Mouse (Mus musculus) megakaryocyte, adult 5-6 weeks (primary cell): ENCODE results near the gene Etv6. TPM values are rescaled to one million over a fixed set of nuclear protein-coding genes. Genes with fewer than 3 reads are reported as not detected.

Experiments
- ATAC-seq: 2 replicates; pipeline ENCODE4 v1.8.0; 2016; ENCODE audit warnings: mild to moderate bottlenecking, inconsistent platforms; ENCODE audit not compliant: poor library complexity, severe bottlenecking
- total RNA-seq, 2 experiments: library from RNA; stranded (forward) in 1 of 2; stranded (reverse) in 1 of 2; fragments of 153-499, 151-499 nt in 1 of 2; fragments of 221-1000, 200-1000 nt in 1 of 2; gene quantifications; 2 replicates each; pipeline versions ENCODE4 v1.2.3 to v1.2.4; 2015 to 2017

Gene Etv6
- total RNA-seq, 2 experiments from 2014 or later, result 32.9 to 66.7 TPM

DNA sequence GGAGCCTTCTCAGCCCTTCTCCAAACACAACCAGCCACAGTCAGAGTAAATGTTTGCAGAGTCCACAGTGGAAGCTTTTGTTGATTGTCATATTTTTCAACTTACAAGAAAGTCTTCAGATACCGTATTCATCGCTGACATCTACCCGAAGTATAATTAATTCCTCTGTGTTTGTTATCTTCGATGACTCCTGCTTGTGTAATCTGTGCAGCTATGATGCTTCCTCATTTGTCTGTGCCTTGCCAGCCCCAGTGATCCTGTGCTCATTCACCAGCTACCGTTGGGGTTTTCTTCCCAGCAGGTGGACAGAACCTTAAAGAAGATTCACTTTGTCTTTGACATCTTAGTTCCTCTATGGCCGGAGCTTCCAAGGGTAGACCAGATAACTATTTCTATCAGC lies 37.4 kb downstream of the Etv6 start:
- ATAC-seq, result peak; percentile 83

DNA sequence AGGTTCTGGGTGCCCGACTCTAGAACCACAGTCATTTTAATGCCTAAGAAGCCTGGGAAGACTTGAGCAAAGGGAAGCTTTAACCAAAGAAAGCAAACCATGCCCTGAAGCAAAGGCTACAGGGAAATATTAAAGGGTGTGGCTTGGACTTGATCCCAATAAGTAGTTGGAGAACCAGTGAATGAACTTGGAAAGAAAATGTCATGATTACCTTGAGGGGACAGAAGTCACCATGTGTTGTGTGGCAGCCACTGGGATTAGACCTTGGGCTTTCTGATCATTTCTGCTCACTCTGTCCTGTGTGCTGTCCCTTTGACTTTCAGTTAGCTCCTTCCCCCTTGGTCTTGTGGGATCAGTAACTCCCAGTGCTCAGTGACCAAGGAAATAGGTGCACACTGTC lies 38.9 kb downstream of the Etv6 start:
- ATAC-seq, result no peak

DNA sequence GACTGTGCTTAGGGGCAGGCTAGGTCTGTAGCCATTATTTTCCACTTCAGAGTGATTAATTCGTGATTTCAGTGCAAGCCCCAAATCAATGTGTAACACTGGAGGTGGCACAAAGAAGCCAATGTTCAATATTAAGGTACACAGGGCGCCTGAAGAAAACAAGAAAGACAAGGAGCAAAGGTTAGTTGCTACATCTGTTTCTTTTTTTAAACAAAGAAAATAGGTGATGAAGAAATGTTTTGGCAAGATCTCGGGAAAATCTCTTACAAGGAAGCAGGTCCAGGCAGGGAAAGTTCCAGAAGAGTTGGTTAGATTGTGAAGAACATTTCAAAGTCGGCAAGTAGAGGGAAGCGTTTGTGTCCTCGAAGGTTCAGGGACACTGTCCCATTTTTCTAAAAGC lies 39.5 kb downstream of the Etv6 start:
- no peak for ATAC-seq

DNA sequence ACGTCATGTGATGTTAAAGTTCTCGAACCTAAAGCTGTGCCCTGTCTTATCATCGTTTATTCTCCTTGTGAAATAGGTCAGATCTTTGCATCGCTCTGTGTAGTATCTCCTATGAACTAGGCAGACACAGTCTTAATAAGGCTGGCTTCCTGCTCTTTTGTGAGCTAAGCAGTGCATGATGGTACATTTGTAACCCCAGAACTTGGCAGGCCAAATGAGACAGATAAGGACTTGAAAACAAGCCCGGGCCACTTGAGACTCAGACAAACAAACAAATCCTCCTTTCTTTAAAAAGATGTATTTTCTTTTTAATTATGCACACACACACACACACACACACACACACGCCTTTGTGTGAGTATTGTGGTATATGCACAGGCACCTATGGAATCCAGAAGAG lies 42.5 kb downstream of the Etv6 start:
- no peak for ATAC-seq

DNA sequence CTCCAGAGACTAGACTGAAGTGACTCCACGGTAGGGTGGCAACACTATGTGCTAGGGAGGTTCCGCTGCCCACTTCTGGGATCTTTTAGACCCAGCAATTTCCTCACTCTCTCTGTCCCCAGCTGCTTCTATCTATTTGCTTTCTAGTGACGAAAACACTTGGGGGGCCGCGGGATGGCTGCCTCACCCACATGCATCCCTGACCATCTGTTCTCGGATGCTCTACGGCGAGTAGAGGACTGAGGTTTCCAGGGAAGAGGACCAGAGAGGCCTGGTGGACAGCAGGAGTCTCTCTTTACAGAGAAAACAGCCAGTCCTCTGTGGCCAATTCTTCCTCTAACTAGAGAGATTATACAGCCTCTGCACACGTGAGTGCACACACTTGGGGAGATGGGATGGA lies 43.6 kb downstream of the Etv6 start:
- no peak for ATAC-seq

DNA sequence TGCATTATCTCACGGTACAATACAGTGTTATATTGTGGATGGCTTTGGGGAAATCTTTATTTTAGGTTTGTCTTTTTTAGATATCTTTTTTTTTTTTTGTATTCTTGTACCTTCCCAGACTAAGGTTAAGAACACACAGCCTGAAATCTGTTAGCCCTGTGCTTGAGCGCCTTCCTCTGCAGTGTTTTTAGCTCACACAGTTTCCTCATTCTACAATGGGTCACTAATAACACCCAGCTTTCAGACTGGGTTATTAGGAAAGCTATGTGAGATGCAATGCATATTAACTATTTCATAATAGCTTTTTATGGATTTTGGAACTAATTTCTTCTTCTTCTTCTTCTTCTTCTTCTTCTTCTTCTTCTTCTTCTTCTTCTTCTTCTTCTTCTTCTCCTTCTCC lies 44.1 kb downstream of the Etv6 start:
- ATAC-seq, result peak; percentile 62

DNA sequence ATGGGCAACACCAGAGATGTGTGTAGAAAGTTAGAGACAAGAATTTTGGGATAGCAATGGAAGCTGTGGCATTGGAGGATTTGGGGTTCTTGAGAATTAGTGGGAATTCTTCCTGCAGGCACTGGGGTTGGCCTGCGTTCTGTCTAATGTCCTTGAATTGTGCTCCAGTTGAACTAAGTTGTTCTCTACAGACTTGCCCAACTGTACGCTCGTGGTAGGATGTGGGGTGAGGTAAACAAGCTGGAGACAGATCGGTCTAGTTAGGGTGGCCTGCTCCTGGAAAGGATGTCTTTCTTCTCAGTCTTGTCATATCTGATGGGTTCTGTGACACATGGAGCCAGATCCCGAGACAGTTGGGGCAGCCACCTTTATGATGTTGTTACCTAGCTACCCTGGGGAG lies 45.4 kb downstream of the Etv6 start:
- no peak for ATAC-seq

DNA sequence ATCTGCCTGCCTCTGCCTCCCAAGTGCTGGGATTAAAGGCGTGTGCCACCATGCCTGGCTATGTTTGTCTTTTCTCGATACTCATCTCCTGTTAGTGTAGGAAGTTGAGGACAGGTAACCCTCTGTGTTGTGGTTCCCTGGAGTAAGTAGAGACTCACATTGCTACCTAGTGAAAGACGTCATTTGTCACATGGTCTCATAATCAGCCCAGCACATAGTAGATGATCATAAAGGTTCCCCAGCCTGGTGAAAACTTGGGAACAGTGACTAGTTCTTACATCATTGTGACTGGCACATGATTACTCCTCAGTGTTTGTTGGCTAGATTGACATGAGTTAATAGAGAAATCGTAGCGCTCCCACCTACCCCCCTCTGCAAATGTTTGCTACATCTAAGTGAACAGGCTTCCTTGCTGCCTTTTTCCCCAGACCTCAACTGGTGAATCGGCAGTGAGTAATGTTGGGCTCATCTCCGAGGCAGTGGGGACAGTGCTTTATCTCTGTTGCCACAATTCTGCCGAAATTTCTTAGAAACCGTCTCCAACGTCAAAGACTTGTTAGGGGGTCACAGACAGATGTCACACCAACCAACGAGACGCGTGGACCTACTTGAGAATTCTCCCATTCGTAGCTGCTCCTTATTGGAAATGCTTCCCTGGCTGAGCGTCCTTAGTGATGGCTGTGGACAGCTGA lies 46.9 kb downstream of the Etv6 start:
- ATAC-seq, result no peak

DNA sequence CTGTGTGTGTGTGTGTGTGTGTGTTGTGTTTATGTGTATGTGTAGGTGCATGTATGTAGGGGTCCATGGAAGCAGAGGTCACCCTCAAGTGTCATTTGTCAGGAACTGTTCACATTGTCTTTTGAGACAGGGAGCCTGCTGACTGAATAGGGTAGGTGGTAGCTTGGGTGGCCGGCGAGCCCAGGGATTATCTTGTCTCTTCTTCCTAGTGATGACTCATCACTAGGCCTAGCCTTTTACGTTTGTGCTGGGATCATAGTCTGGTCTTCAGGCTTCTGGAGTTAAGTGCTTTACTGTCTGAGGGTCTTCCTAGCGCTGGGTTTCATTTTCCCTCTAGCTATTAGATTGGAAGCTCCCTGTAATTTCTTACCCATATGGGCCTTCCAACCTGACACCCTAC lies 47.9 kb downstream of the Etv6 start:
- no peak for ATAC-seq

DNA sequence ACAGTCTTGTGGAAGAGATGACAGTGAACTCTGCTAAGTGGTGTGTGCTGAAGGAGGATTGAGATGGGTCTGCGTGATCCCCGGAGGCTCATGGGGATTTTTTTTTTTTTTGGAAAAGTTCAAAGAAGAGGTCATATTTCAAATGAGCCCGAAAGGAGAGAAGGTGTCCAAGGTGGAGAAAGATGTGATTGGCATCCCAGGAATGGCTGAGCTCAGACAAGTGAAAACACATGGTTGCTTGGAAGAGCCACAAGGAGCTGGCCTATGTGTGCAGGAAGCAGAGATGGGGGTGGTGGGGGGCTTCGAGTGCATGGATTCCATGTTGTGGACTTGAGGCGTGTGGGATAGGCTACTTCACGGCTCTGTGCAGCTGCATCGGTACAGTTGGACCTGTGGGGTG lies 50.9 kb downstream of the Etv6 start:
- no peak for ATAC-seq

DNA sequence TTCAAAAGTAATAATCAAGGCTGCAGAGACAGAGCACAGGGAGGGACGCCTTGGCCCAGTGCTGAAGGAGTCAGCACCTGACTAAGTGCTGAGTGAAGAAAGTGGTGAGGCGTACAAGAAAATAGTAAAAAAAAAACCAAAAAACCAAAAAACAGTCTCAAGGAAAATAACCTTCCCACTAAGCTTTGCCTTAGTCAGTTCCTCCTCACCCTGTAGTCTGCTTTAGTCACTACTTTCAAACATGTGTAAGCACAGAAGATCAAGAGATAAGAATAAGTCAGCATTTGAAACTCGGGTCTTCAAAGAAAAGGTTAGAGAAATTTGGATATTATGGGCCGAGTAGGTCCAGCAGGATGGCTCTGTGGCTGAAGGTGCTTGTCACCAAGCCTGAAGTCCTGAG lies 52.2 kb downstream of the Etv6 start:
- no peak for ATAC-seq

DNA sequence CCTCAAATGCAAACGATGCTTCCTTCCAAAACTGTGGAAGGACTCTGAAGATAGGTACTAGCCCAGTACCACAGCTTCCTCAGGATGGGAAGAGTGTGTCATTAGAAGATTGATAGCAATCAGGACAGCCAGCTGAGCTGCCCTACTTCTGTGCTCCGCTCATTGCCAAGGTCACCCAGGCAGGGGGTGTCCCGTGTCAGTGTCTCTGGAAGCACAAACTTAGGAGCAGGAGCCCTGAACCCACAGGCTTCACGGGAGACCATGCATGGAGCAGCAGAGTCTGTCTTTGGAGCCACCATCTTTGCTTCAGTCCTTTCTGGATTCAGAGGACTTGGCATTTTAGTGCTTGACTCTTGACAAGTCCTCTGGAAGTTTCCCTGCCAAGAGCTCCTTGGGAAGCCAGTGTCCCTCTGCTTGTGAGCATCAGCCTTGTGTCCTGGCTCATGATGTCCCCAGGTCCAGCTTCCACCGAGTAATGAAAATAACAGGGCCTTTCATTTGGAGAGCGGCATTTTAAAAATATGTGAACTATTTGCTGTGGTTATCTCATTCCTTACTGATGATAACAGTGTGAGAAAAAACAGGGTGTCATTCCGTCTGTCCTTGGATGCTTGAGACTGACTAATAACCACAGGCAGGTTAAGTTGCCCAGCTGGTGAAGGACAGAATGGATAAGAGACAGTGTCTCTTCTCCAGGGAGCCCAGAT lies 54.3 kb downstream of the Etv6 start:
- ATAC-seq, result no peak

DNA sequence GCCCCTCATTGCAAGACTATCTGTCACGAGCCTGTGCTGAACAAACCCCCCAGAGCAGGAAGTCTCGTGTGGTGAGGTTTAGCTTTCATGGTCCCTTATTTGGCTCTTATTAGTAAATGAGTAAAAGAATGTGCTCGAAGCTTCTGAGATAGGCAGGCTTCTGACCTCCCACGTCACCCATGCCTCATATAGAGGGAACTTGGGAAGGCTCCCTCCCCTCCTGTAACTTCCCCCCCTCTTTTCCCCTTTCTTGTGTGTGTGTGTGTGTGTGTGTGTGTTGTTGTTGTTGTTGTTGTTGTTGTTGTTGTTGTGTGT lies 54.8 kb downstream of the Etv6 start:
- ATAC-seq, result no peak

DNA sequence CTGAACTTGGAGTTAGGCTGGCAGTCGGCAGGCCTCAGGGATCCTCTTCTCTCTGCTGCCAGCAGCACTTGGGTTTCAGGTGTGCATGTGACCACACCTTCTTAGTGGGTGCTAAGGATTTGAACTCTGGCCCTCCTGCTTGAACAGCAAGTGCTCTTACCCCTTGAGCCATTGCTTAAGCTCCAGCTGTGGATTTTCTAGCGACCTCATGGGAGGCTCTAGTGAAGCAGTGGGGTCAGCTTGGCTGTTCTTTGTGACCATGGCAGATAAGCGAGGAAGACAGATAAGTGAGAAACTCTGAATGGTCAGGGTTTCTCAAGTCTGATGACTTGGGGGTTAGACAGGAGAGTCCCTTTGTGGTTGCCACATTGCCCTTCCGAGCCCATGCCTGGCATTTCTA lies 55.4 kb downstream of the Etv6 start:
- no peak; the same call in 1 of the 2 replicates for ATAC-seq

DNA sequence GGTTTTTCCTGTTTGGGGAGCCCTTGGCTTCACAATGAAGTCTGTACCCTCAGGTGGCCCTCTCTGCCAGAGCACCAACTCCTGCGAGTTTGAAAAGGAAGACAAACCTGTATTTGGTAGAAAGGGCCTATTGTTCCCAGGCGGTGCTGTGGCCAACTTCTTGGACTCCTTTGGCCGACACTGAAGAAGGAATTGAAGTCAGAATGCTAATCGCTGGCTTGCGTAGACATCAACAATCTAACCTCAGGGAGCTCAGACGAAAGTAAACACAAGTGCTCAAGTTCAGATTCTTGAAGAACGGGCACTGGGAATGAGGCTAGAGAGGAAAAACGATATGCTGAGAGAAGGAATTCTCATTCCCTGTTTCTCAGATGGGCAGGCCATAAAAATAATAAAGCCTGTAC lies 55.9 kb downstream of the Etv6 start:
- no peak for ATAC-seq

DNA sequence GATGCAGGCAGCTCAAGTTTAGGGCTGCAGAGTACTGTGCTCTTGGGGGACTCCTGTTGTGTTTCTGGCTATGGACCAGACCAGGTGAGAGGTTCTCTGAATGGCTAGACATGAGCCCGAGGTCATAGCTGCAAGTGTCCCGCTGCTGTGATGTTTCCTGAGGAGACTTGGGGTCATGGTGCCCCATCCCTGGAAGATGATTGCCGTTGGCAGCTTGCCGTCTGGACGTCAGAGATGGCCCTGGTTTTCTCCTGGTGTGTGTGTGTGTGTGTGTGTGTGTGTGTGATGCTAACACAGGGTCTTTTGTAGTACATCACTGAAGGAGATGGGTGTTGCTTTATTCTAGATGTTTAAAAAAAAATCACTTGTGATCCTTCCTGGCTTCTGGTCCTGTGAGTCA lies 58.6 kb downstream of the Etv6 start:
- ATAC-seq, result no peak

DNA sequence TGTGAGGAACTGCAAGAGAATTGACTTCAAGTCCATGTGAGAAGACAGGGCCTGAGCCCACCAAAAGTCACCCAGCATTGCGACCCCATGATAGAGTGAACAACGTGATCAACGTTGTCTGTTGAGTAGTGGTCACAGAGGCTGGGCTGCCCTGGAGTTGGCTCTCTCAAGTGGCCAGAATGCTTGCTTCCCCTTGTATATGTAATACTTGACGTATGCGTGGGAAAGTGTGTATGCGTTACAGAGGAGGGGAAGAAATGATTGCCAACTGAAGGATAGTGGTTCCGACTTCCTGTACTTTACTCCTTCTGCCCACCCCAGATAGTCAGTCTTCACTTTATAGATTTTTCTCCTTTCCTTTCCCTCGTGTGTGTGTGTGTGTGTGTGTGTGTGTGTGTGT lies 59.1 kb downstream of the Etv6 start:
- ATAC-seq, result peak; percentile 81

DNA sequence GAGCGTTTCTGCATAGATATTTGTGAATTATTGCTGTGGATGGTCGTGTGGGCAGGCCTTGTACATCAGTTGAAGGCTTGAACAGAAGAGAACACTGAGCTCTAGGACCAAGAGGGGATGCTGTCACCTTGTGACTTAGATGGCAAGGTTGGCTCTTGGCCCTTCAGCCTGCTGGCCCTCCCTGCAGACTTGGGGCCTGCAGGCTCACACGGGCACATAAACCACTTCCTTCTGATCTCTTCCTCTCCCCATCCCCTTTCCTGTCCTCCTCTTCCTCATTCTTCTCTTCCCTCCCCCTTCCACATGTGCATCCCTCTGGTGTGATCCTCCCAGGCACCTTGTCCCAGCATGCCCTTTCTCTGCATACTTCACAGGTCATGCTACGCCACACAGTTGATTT lies 60.1 kb downstream of the Etv6 start:
- peak; percentile 60 for ATAC-seq

DNA sequence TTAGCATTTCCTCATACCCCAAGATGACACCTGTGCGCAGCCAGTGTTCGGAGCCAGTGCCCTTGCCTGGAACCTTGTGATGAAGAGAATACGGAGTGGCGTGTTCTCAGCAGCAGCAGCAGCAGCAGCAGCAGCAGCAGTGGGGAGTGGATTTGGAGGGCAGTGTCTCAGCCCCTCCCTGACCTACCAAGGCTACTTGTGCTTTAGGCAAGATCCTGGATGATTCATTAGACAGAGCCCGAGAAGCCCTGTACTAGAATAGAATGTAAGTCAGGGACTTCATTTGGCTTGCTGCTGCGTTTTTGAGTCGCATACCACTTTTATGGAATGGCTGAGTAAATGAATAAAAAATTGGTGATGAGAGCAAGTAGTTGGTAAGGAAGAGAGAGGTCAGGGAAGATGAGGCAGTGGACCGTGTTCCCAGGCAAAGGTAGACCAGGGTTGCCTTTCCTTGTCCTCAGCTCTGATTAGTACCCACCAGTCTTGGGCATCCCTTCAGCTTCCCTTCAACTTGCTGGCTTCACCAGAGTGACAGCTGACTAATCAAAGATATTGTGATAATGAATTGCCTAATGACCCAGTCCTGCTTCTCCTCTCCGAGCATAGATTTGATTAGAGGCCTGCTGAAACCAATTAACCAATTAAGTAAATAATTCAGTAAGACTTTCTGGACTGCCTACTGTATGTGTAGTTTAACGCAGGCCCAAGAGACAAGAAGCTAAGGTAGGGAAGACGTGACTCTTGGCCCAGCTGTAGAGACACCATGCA lies 64.7 kb downstream of the Etv6 start:
- ATAC-seq, result no peak

DNA sequence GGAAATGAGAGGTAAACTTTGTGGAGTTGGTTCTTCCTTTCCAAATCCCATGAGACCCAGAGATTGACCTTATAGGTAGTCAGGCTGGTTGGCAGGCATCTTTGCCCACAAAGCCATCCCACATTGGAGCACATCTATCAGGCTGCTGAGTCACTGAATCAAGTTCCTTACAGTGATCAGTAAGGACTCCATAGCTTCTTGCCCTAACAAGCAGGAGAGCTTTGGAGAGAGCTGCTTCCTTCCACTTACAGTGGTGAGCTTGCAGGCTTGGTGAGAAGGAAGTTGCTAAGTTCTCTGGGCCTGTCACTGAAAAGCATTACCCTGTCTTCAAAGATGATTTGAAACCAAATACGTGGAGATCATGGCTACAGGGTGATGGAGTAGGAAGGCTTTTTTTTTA lies 66.9 kb downstream of the Etv6 start:
- ATAC-seq, result peak; percentile 53

DNA sequence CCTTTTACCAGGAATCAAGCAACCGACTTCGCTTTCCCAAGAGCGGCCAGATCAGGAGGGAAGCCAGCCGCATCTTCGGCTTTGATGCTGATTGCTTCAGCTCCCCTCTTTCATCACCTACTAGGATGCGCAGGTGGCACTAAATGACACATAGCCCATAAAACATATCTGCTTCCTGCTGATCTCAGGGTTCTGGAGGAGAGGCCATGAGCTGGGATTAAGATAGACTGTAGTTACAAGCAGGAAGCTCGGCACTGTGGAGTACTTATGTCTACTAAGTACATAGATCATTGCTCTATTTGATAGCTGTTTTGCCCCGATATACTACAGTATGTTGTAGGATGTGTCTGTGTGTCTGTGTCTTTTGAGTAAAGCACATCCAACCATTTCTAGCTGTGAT lies 68.0 kb downstream of the Etv6 start:
- ATAC-seq, result peak; percentile 38

DNA sequence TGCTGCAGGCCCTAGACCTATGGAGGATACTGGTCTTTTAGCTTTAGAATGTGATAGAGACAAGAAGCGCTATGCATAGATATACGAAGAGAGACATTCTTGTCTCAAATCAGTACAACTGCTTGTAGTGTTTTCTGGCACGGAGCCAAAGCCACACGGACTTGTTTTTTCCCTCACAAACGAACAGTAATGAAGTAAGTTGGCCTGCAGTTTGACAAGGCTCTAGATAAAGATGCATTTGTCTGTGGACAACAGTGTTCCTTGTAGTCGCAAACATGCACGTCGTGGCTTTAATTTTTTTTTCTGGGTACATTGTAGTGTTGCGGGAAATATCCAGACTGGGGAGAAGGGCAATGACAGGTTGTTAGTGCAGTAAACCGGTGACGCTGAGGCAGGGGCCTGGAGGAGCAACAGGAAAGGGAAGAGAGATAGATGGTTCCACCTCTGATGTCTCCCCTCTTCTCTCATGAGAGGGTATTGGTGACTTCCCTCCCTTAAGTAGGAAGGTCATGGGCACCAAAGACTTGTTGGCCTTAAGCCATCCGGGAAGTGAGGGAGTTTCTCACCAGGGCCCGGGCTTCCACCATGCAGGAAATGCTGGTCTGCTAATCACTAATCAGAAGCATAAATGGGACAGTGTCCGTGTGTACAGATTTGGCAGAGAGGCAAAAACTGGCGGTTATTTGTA lies 70.2 kb downstream of the Etv6 start:
- no peak for ATAC-seq
